16 mouse cellular contexts compared by ENCODE assay signal in genomic region chr11:96324125-96324524, GRCm38 (mm10). TPM values are rescaled to one million over a fixed set of nuclear protein-coding genes. Genes with fewer than 3 reads are reported as not detected.
DNase-seq lines count a peak whose midpoint lies in the region; ATAC-seq lines count a peak whose summit lies in the region.
"Had no signal": no experiment of that assay in that cellular context is flagged by ENCODE, and none has a peak within 500 bp of the region (broad histone marks: within the 10 kb centered on the region; RNA-seq: fewer than 3 reads in every experiment).

No protein-coding gene starts in this region.

- peak overlapping the region; percentile 14; the same call in 1 of the 2 replicates for H3K4me2 ChIP-seq in heart, embryonic 15.5 days
- peak overlapping the region; percentile 100 for H3K4me2 ChIP-seq in neural tube, embryonic 11.5 days (ENCODE audit: low read depth)
- peak overlapping the region; percentile 79 for H3K4me2 ChIP-seq in intestine, embryonic 16.5 days (ENCODE audit: low read depth, low read length)
- no peak overlapping the region; the same call in 1 of the 2 replicates for H3K4me2 ChIP-seq in heart, embryonic 11.5 days
- H3K4me2 ChIP-seq: limb, embryonic 13.5 days had no signal

- no peak overlapping the region for H3K9ac ChIP-seq in heart, embryonic 15.5 days
- H3K9ac ChIP-seq in neural tube, embryonic 11.5 days (ENCODE audit: low read length), result peak overlapping the region; percentile 100
- H3K9ac ChIP-seq in intestine, embryonic 16.5 days (ENCODE audit: low read depth, low read length), result peak overlapping the region; percentile 72
- H3K9ac ChIP-seq in heart, embryonic 11.5 days (ENCODE audit: low read depth, low read length), result no peak overlapping the region
- H3K9ac ChIP-seq: limb, embryonic 13.5 days had no signal

- H3K4me1 ChIP-seq in heart, embryonic 15.5 days (replicated peaks), result peaks cover 7% of the 10 kb centered on the region
- H3K4me1 ChIP-seq in neural tube, embryonic 11.5 days (ENCODE audit: control insufficient read depth, insufficient read depth, low read length), result peaks cover 42% of the 10 kb centered on the region
- peaks cover 14% of the 10 kb centered on the region; the same call in 1 of the 2 replicates for H3K4me1 ChIP-seq in intestine, embryonic 16.5 days (ENCODE audit: control insufficient read depth, insufficient read depth, low read length)
- H3K4me1 ChIP-seq in forebrain, embryonic 10.5 days, result peaks cover 7% of the 10 kb centered on the region
- peaks cover 3% of the 10 kb centered on the region; the same call in 1 of the 2 replicates for H3K4me1 ChIP-seq in heart, embryonic 11.5 days (ENCODE audit: control insufficient read depth, insufficient read depth, low read length)

- peaks cover 100% of the 10 kb centered on the region for H3K27me3 ChIP-seq in heart, embryonic 15.5 days
- no peaks in the 10 kb centered on the region for H3K27me3 ChIP-seq in neural tube, embryonic 11.5 days (ENCODE audit: control insufficient read depth, insufficient read depth, low read length)
- H3K27me3 ChIP-seq in intestine, embryonic 16.5 days (replicated peaks; ENCODE audit: control insufficient read depth, insufficient read depth, low read length), result no peaks in the 10 kb centered on the region
- peaks cover 100% of the 10 kb centered on the region for H3K27me3 ChIP-seq in forebrain, embryonic 10.5 days (ENCODE audit: poor library complexity, severe bottlenecking)
- H3K27me3 ChIP-seq in heart, embryonic 11.5 days (ENCODE audit: control insufficient read depth, insufficient read depth, low read length), result peaks cover 91% of the 10 kb centered on the region

- no peak for ATAC-seq in heart, embryonic 15.5 days (replicated peaks; ENCODE audit: insufficient number of reproducible peaks, insufficient read depth, low FRiP score, low read depth)
- ATAC-seq in neural tube, embryonic 11.5 days (ENCODE audit: insufficient read depth, low FRiP score, low TSS enrichment), result no peak
- ATAC-seq in intestine, embryonic 16.5 days, result no peak
- no peak for ATAC-seq in heart, embryonic 11.5 days (replicated peaks; ENCODE audit: insufficient number of reproducible peaks, low FRiP score, low TSS enrichment)
- ATAC-seq: forebrain, embryonic 16.5 days had no signal

- H3K9me3 ChIP-seq in heart, embryonic 15.5 days (replicated peaks), result no peaks in the 10 kb centered on the region
- no peaks in the 10 kb centered on the region for H3K9me3 ChIP-seq in neural tube, embryonic 11.5 days (ENCODE audit: control insufficient read depth, low read length)
- no peaks in the 10 kb centered on the region for H3K9me3 ChIP-seq in intestine, embryonic 16.5 days (ENCODE audit: control insufficient read depth, low read length)
- no peaks in the 10 kb centered on the region for H3K9me3 ChIP-seq in forebrain, embryonic 10.5 days
- no peaks in the 10 kb centered on the region for H3K9me3 ChIP-seq in heart, embryonic 11.5 days (replicated peaks; ENCODE audit: control insufficient read depth, low read length)
- H3K9me3 ChIP-seq: limb, embryonic 13.5 days had no signal

- 19% methylated on average over 5 of the region's 5 CpGs for WGBS in heart, embryonic 15.5 days
- WGBS in neural tube, embryonic 11.5 days, result 0% methylated on average over 5 of the region's 5 CpGs
- 22% methylated on average over 5 of the region's 5 CpGs for WGBS in intestine, embryonic 16.5 days
- WGBS in forebrain, embryonic 10.5 days, result 1% methylated on average over 5 of the region's 5 CpGs
- 6% methylated on average over 5 of the region's 5 CpGs for WGBS in heart, embryonic 11.5 days (ENCODE audit: insufficient replicate concordance)

- DNase-seq in heart, postnatal 36 days, result no peak
- peak; percentile 64 for DNase-seq in neural tube, embryonic 11.5 days (ENCODE audit: low spot score)
- DNase-seq in neural tube, embryonic 10.5 days (ENCODE audit: extremely low spot score, low spot score), result no peak
- no peak for DNase-seq in forebrain, embryonic 10.5 days (ENCODE audit: extremely low spot score, low spot score)
- DNase-seq in layer of hippocampus, adult 8-10 months (ENCODE audit: low spot score in 2 of 2), result no peak
- DNase-seq: gastrocnemius, postnatal 36 days; right cerebral cortex, adult 18-20 months had no signal

- no peaks in the 10 kb centered on the region for H3K36me3 ChIP-seq in heart, embryonic 15.5 days
- H3K36me3 ChIP-seq in neural tube, embryonic 11.5 days (ENCODE audit: control insufficient read depth, insufficient read depth, low read length), result peaks cover 2% of the 10 kb centered on the region; the same call in 1 of the 2 replicates
- H3K36me3 ChIP-seq in intestine, embryonic 16.5 days (ENCODE audit: control insufficient read depth, insufficient read depth, low read length), result no peaks in the 10 kb centered on the region
- no peaks in the 10 kb centered on the region for H3K36me3 ChIP-seq in forebrain, embryonic 10.5 days (replicated peaks)
- H3K36me3 ChIP-seq in heart, embryonic 11.5 days (ENCODE audit: control insufficient read depth, insufficient read depth, low read length), result no peaks in the 10 kb centered on the region
- H3K36me3 ChIP-seq: limb, embryonic 13.5 days had no signal

- H3K27ac ChIP-seq in heart, embryonic 15.5 days, result peak overlapping the region; percentile 4; the same call in 1 of the 2 replicates
- H3K27ac ChIP-seq in neural tube, embryonic 11.5 days (ENCODE audit: low read depth, low read length), result peak overlapping the region; percentile 100
- H3K27ac ChIP-seq in intestine, embryonic 16.5 days (ENCODE audit: low read length), result peak overlapping the region; percentile 88
- H3K27ac ChIP-seq in forebrain, embryonic 10.5 days, result no peak overlapping the region
- no peak overlapping the region for H3K27ac ChIP-seq in heart, embryonic 11.5 days (ENCODE audit: low read depth, low read length)
- H3K27ac ChIP-seq: limb, embryonic 13.5 days had no signal

- intact Hi-C loops in heart, postnatal 36 days (cut with DNase I), result no loop called here

- peak overlapping the region; percentile 2; the same call in 1 of the 2 replicates for H3K4me3 ChIP-seq in heart, embryonic 15.5 days
- H3K4me3 ChIP-seq in neural tube, embryonic 11.5 days (ENCODE audit: low read depth, low read length), result peak overlapping the region; percentile 96
- H3K4me3 ChIP-seq in intestine, embryonic 16.5 days (ENCODE audit: low read length), result peak overlapping the region; percentile 35
- H3K4me3 ChIP-seq in forebrain, embryonic 10.5 days, result no peak overlapping the region
- H3K4me3 ChIP-seq in heart, embryonic 11.5 days (ENCODE audit: low read depth, low read length), result no peak overlapping the region
- H3K4me3 ChIP-seq: limb, embryonic 13.5 days had no signal

RNA-seq across cellular contexts. Expression of gene Hoxb3, which starts 1.0 kb away (rescaled TPM):
- 0.71 and 0.98 TPM in 2 replicates for polyA plus RNA-seq in heart, embryonic 15.5 days (2015; fragmentation: Nextera tagmentation; extraction: Ambion mirVana)
- total RNA-seq in heart, postnatal 36 days (2021), result under 1 TPM; 0.42 to 0.68 TPM
- 10.3 and 14.2 TPM in 2 replicates for polyA plus RNA-seq in neural tube, embryonic 11.5 days (2014; fragmentation: Nextera tagmentation; extraction: Ambion mirVana)
- polyA plus RNA-seq in intestine, embryonic 16.5 days (2015; fragmentation: Nextera tagmentation; extraction: Ambion mirVana), result 1.4 and 1.5 TPM in 2 replicates
- not detected in 2 replicates for polyA plus RNA-seq in forebrain, embryonic 10.5 days (2016; fragmentation: Nextera tagmentation; extraction: Ambion mirVana)
- total RNA-seq in layer of hippocampus, adult 8-10 months (2022), result not detected
- polyA plus RNA-seq in heart, embryonic 11.5 days (2014; fragmentation: Nextera tagmentation; extraction: Ambion mirVana), result 0.74 and 1.0 TPM in 2 replicates
- total RNA-seq: layer of hippocampus, postnatal 14 days had no signal
- polyA plus RNA-seq: C2C12; forebrain, embryonic 16.5 days had no signal

RNA-seq across cellular contexts. Expression of gene Hoxb4, which starts 6.1 kb away (rescaled TPM):
- 0.31 and 0.70 TPM in 2 replicates for polyA plus RNA-seq in heart, embryonic 15.5 days (2015; fragmentation: Nextera tagmentation; extraction: Ambion mirVana)
- under 1 TPM; 0.51 to 0.53 TPM for total RNA-seq in heart, postnatal 36 days (2021)
- 3.1 and 3.8 TPM in 2 replicates for polyA plus RNA-seq in neural tube, embryonic 11.5 days (2014; fragmentation: Nextera tagmentation; extraction: Ambion mirVana)
- 1.8 and 2.0 TPM in 2 replicates for polyA plus RNA-seq in intestine, embryonic 16.5 days (2015; fragmentation: Nextera tagmentation; extraction: Ambion mirVana)
- polyA plus RNA-seq in forebrain, embryonic 10.5 days (2016; fragmentation: Nextera tagmentation; extraction: Ambion mirVana), result not detected in 2 replicates
- total RNA-seq in layer of hippocampus, adult 8-10 months (2022), result under 1 TPM in 1 of 4 experiments, not detected in 3; 0.13 TPM
- 0.21 and 0.77 TPM in 2 replicates for polyA plus RNA-seq in heart, embryonic 11.5 days (2014; fragmentation: Nextera tagmentation; extraction: Ambion mirVana)
- total RNA-seq: layer of hippocampus, postnatal 14 days had no signal
- polyA plus RNA-seq: forebrain, embryonic 16.5 days had no signal

RNA-seq across cellular contexts. Expression of gene Hoxb5, which starts 21.0 kb away (rescaled TPM):
- 1.4 and 3.3 TPM in 2 replicates for polyA plus RNA-seq in heart, embryonic 15.5 days (2015; fragmentation: Nextera tagmentation; extraction: Ambion mirVana)
- under 1 TPM; 0.19 to 0.22 TPM for total RNA-seq in heart, postnatal 36 days (2021)
- polyA plus RNA-seq in neural tube, embryonic 11.5 days (2014; fragmentation: Nextera tagmentation; extraction: Ambion mirVana), result 49.0 and 49.1 TPM in 2 replicates
- polyA plus RNA-seq in intestine, embryonic 16.5 days (2015; fragmentation: Nextera tagmentation; extraction: Ambion mirVana), result 26.4 and 28.7 TPM in 2 replicates
- not detected in 2 replicates for polyA plus RNA-seq in forebrain, embryonic 10.5 days (2016; fragmentation: Nextera tagmentation; extraction: Ambion mirVana)
- total RNA-seq in layer of hippocampus, adult 8-10 months (2022), result not detected
- 0.65 and 2.4 TPM in 2 replicates for polyA plus RNA-seq in heart, embryonic 11.5 days (2014; fragmentation: Nextera tagmentation; extraction: Ambion mirVana)
- total RNA-seq: layer of hippocampus, postnatal 14 days had no signal
- polyA plus RNA-seq: C2C12; forebrain, embryonic 16.5 days had no signal

RNA-seq across cellular contexts. Expression of gene Hoxb2, which starts 26.2 kb away (rescaled TPM):
- 3.7 and 6.8 TPM in 2 replicates for polyA plus RNA-seq in heart, embryonic 15.5 days (2015; fragmentation: Nextera tagmentation; extraction: Ambion mirVana)
- 1 to 10 TPM in 1 of 2 experiments, under 1 TPM in 1; 0.51 to 1.1 TPM for total RNA-seq in heart, postnatal 36 days (2021)
- 88.2 and 89.0 TPM in 2 replicates for polyA plus RNA-seq in neural tube, embryonic 11.5 days (2014; fragmentation: Nextera tagmentation; extraction: Ambion mirVana)
- 9.6 and 11.6 TPM in 2 replicates for polyA plus RNA-seq in intestine, embryonic 16.5 days (2015; fragmentation: Nextera tagmentation; extraction: Ambion mirVana)
- not detected in 2 replicates for polyA plus RNA-seq in forebrain, embryonic 10.5 days (2016; fragmentation: Nextera tagmentation; extraction: Ambion mirVana)
- total RNA-seq in layer of hippocampus, adult 8-10 months (2022), result not detected
- 4.5 and 7.4 TPM in 2 replicates for polyA plus RNA-seq in heart, embryonic 11.5 days (2014; fragmentation: Nextera tagmentation; extraction: Ambion mirVana)
- total RNA-seq: layer of hippocampus, postnatal 14 days had no signal
- polyA plus RNA-seq: C2C12; forebrain, embryonic 16.5 days had no signal

RNA-seq across cellular contexts. Expression of gene Hoxb6, which starts 31.8 kb away (rescaled TPM):
- polyA plus RNA-seq in heart, embryonic 15.5 days (2015; fragmentation: Nextera tagmentation; extraction: Ambion mirVana), result 0.49 and 1.2 TPM in 2 replicates
- total RNA-seq in heart, postnatal 36 days (2021), result not detected
- polyA plus RNA-seq in neural tube, embryonic 11.5 days (2014; fragmentation: Nextera tagmentation; extraction: Ambion mirVana), result 81.4 and 87.2 TPM in 2 replicates
- polyA plus RNA-seq in intestine, embryonic 16.5 days (2015; fragmentation: Nextera tagmentation; extraction: Ambion mirVana), result 11.1 and 11.3 TPM in 2 replicates
- not detected in 2 replicates for polyA plus RNA-seq in forebrain, embryonic 10.5 days (2016; fragmentation: Nextera tagmentation; extraction: Ambion mirVana)
- not detected for total RNA-seq in layer of hippocampus, adult 8-10 months (2022)
- polyA plus RNA-seq in heart, embryonic 11.5 days (2014; fragmentation: Nextera tagmentation; extraction: Ambion mirVana), result 0.32 and 0.90 TPM in 2 replicates
- total RNA-seq: heart, postnatal 25 days; layer of hippocampus, postnatal 14 days; megakaryocyte progenitor cell, adult 5-6 weeks had no signal
- polyA plus RNA-seq: forebrain, embryonic 16.5 days had no signal

Comparison
In these comparisons a context has a peak if more than half of its experiments do, and no peak if none do; other contexts are left out.
1. H3K27ac ChIP-seq: peak in heart, embryonic 15.5 days (single experiment), neural tube, embryonic 11.5 days (single experiment) and intestine, embryonic 16.5 days (single experiment); none in forebrain, embryonic 10.5 days (single experiment) and heart, embryonic 11.5 days (single experiment).
2. H3K4me3 ChIP-seq: peak in heart, embryonic 15.5 days (single experiment), neural tube, embryonic 11.5 days (single experiment) and intestine, embryonic 16.5 days (single experiment); none in forebrain, embryonic 10.5 days (single experiment) and heart, embryonic 11.5 days (single experiment).
3. H3K9ac ChIP-seq: peak in neural tube, embryonic 11.5 days (single experiment) and intestine, embryonic 16.5 days (single experiment); none in heart, embryonic 15.5 days (single experiment) and heart, embryonic 11.5 days (single experiment).